Mouse (Mus musculus) left cerebral cortex, adult 18-20 months (tissue): ENCODE measurements at regions not wholly inside any gene's neighbourhood (a gene's known extent, or its start where the extent isn't known, plus 50 kb on each side); places are given as distances from the start of the nearest gene placed in this dataset.

Experiments
- DNase-seq, 2 experiments: peaks; one replicate each; pipeline ENCODE4 v3.0.0; 2021 to 2022; ENCODE audit warnings: low spot score in 2 of 2, mixed read lengths in 1 of 2

DNA sequence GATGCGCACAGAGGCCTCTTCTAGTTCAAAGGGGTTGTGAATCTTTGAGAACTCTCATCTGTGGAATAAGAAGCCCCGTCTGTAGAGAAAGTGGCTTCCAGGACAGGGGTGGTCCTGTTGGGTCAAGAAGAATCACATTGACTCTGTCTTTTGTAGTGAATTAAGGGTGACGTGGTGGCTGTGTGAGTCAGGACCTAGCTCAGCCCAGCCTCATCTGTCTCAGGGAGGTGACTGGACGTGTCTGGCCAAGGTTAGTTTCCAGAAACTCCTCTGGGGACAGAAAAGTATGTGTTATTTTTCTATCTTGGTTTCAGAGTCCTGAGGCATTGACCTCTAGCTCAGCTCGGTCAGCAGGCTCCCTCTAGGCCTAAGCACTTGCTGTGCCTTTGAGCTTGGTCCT lies 73.3 kb upstream of the Lep start:
- DNase-seq, result no peak

DNA sequence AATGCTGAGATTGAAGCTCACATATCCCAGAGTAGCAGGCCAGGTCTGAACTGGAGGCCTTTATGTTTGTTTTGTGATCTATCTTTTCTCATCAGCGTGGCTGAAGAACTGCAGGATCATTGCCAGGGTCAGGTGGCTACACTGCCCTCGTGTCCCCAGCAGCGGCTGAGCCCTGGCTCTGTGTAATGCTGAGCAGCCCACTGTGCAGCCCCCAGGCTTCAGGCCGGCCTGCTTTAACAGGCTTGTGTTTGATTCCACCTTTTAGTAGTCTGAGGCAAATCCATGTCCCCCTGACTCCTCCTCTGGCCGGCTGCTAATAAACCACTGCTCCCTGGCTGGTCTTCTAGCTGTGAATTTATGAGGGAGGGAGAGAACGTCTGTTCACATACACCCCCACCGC lies 72.6 kb upstream of the Lep start:
- DNase-seq, result no peak

DNA sequence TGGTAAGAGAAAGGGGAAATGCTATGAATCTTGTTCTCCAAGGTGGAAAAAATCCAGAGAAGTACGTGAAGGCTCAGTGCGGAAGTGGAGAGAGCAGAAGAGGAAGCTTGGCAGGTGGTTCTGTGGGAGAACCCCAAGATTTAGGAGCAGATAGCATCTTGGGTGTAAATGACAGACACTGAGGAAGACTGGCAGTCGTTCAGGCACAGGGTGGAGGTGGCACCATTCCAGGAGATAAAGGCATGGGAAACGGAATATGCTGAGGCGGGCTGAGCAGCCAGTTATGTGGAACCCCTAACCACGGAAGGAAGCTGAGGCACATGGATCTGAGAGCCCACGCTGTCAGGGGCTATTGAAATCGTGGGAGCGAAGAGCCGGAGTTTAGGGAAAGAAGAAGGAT lies 70.6 kb upstream of the Lep start:
- peak; percentile 43 to 50 for DNase-seq

DNA sequence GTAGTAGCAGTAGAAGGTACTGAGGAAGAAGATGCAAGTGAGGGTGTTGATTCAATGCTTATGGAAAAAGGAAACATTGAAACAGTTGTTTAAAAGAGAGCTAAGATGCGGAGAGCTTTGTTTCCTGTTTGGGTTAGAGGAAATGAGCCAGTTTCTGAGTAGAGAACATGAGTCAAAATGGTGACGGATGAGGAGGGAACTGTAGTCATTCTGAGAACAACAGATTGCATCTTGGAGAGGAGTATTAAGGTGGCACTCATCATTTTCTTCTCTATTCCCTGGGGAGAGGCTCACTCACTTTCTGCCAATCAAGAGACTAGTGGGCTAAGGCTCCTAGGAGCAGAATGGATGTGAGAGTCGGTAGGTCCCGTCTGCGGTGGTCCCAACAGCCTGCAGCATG lies 69.8 kb upstream of the Lep start:
- DNase-seq, result no peak

DNA sequence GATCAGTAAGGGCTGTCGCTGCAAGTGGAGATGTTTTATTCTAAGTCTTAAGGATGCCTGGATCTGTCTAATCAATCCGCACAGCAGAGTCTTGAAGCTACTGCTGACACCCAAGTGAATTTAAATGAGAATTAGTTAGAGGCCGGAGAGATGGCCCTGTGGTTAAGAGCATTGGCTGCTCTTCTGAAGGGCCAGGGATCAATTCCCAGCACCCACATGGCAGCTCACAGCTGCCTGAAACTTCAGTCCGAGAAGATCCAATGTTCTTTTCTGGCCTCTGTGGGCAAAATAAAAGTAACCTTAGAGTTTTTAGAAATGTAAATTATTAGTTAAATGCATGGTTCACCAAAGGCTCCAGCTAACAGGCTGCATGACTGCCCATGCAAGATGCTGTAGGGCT lies 65.5 kb upstream of the Lep start:
- no peak for DNase-seq

DNA sequence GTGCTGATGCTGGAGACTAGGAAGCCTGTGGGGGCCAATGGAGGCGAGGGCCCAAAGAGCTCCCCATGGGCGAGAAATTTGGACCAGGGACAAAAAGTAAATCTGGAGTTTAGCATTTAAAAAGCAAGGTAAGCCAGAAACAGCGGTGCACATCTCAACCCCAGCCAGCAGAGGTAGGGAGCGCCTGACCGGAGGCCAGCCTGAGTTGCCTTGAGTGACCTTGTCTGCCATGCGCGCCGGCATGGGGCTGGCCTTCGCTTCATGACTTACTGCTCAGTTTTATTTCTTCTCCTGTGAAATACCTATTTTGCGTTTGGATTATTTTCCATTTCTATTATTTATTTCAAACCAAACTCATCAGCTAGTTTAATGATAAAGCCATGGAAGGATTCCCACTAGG lies 64.3 kb upstream of the Lep start:
- DNase-seq, result no peak

DNA sequence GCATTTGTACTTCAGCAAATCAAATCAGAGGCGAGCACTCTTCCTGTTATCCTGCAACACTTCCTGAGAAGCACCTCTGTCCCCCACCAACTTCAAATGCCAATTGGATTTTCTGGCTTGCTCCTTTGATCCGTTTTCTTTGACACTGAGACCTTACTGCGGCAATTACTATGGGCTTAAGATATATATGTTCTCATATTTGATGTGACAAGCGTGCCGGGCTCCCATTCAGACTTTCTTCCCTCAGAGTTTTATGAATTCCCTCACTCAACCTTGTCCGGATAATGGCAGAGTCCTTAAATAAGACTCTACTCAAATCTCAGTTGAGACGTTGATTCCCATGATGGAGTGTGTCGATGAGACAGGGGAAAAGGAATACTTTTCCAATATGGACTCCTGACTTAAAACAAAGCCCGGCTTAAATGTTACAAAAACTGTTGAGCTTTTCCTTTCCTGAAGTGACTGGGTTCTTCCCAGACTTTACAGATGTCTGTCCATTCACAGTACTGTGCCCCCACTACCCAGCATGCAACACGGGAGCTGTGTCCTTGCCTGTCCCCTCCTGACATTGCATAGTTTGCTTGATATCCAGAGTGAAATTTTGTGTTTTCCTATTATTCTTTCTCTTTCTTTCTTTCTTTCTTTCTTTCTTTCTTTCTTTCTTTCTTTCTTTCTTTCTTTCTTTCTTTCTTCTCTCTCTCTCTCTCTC lies 60.5 kb upstream of the Lep start:
- DNase-seq, result no peak

DNA sequence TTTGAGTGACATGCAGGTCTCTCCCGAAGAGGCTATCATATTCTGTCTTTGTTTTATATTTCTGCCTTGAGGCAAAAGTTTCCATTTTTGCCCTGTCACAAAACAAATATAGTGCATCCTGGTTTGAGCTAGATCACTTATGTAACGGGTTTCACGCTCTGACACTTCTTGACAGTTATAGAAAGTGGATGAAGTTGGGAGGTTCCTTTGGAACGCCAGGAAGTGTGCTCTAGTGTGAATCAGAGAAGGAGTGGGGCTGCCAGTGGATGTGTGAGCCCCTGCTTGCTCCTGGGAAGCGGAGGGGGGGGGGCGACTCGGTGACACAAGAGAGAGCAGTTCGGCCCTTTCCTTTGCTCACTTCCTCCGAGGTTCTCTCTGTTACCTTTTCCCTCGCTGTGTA lies 57.9 kb upstream of the Lep start:
- DNase-seq, result no peak

DNA sequence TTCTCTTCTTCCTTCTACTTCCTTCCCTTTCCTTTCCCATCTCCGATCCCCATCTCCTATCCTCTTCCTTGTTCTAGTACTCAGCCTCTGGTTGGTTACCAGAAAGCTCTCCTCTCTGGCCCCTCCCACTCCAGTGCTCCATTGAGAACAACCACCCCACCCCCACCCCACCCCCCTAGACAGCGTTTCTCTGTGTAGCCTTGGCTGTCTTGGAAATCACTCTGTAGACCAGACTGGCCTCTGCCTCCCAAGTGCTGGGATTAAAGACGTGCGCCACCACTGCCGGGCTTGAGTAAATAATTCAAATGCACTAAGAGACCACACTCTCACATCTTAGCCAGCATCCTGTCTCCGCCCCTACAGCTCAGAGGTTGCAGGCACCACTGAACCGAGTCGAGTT lies 57.2 kb upstream of the Lep start:
- no peak for DNase-seq

DNA sequence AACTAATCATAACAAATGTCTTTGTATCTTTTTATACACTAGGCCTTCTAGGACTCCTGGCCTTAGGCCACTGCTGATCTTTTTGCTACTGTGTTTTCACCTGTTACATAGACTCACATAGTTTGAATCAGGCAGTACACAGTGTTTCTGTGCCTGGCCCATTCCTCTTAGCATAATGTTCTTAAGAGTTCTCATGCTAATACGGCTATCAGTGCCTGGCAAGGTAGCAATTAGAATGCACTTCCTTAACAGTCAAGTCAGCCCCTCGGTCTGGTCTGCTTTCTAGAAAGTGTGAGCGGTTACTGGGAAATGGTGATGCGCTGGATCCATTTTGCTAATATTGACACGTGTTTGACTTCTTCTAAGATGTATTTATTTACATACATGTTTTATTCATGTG lies 54.2 kb upstream of the Lep start:
- DNase-seq, result no peak
